Mouse (Mus musculus) left cerebral cortex, adult 9 months (tissue): ENCODE data around the gene Wbp2nl.
A peak's percentile ranks its signal among the peaks of the same experiment; 100 is the strongest.
"Not testable (repeated sequence)": the region's sequence is repeated elsewhere in the genome, so short reads cannot be mapped to it uniquely, and the experiment has no call there.

Experiments used
- DNase-seq, 2 experiments: peaks; one replicate each; pipeline ENCODE4 v3.0.0; 2022; ENCODE audit warnings: low spot score in 2 of 2

The Wbp2nl gene

DNA sequence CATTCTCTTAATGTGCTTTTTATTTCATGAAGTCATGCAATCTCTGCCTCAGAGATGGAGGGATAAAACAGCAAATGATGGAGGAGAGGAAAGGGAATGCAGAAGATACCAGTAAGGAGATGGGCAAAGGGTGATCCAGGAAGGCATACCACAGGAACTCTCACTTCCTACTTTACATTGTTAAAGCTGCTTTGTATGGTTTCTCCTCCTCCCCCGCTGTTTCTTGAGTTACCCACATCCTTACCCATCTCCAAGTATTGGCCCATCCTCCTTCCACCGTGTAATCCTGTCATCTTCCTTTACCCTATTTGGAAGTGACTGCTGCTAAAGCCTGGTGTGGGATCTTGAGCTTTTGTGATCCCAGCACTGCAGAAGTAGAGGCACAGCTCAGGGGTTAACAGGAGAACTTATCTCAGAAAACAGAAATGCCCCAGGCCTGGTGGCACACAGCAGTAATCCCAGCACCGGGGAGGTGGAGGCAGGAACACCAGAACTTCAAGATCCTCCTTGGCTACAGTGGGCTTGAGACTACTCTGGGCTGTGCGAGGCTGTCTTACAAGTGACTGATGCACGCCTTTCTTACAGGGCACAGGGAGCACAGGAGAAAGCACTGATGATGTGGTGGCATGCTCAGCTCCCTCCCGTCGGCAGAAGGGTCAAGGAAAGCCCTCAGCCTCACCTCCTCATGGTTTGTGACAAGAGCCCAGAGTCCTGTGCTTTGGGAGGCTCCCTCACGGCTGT is 49.7 kb downstream of the Wbp2nl start:
- DNase-seq: no peak

DNA sequence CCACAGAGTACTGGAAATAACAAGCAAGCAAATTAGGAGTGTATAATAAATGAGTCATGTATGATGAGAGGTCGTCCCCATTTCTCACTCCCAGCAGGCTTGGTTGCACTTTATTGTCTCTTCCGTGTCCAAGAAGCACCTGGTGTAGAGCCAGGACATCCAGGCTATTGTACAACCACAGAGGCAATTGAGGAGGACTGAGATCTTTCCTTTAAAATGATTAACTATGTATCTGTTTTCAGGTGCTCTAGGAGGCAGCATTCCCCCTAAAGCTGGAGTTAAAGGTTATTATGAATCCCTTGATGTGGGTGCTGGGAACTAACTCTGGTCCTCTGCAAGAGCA is 50.2 kb downstream of the Wbp2nl start:
- no peak for DNase-seq

DNA sequence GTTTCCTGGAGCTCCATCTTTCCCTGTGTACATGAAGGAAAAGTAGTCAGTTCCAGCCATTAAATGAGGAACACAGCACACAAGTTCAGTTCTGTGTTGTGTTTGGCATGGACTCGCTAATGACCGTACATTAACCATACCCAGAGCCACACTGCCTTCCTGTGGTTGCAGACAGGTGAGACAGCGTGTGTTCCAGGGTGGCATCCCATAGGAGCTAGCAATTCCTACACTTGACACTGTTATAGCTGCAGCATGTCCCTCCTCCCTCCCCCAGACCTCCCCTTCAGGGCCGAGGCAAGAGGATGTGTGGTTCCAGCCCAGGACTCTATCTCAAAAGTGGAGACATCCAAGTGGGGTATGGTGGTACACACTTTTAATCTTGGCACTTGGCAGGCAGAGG is 51.6 kb downstream of the Wbp2nl start:
- DNase-seq: no peak

DNA sequence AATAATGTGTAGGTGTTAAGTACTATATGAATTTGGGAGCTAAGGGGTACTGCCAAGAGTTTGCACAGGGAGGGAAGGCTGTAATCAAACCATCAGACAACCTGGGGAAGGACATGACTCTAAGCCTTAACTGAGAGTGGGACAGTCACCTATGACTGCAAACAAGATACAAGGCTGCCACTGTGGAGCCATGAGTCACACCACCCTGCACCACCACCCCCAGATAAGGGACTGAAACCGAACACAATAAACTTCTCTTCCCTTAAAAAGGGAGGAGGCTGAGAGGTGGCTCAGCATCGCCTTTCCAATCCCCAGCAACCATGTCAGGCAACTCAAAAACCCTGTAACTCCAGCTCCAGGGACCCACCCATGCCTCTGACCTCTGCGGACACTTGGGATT is 52.7 kb downstream of the Wbp2nl start:
- DNase-seq: no peak

- DNase-seq: no peak
Measured at GRCm38 (mm10) chr15:82353078-82353744, 54.5 kb downstream of the Wbp2nl start.

- DNase-seq: no peak
Measured at GRCm38 (mm10) chr15:82353745-82354113, 55.0 kb downstream of the Wbp2nl start.

GRCm38 (mm10) chr15:82354126-82354945 is 55.6 kb downstream of the Wbp2nl start, which contains the start of gene Ndufa6:
Gene Ndufa6 (minus strand): TSS chr15:82354322.
- DNase-seq: peak; percentile 94 to 97

DNA sequence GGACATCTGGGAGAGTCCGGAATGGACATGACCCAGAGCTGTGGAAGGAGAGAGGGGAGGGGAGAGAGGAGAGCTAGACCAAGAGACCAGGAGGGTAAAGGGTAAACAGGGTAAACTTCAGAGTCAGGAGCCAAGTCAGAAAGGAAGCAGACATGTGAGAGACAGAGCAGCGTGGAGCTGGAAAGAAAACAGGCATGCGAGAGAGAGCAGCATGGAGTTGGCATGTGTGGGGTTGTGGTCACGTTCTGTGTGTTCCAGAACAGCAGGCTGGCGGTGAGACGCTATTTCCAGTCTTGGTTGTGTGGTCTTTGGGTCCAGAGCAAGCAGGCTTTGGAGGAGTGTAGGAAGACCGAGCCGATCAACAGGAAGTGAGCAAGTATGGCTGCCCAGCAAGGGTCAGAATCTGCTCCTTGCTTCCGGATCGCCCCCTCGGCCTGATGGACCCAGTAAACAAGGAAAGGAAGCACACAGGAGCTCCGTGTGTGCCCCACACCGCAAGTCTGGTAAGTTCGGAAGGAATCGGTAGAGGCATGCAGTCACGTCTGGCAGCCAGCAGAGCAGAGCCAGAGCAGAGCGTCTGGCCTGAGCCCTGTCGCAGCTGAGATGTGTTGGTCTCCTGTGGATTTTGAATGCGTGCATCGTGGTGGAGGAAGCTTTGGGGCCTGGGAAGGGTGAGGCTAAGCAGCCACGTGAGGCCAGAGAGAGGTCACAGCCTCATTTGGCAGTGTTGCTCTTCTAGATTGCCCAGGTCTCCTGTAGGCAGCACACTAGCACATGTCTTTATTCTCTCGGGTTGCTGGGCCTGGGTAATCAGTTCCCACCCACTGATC is 59.9 kb downstream of the Wbp2nl start:
- no peak for DNase-seq

GRCm38 (mm10) chr15:82361459-82362018 is 62.8 kb downstream of the Wbp2nl start:
- no peak for DNase-seq

DNA sequence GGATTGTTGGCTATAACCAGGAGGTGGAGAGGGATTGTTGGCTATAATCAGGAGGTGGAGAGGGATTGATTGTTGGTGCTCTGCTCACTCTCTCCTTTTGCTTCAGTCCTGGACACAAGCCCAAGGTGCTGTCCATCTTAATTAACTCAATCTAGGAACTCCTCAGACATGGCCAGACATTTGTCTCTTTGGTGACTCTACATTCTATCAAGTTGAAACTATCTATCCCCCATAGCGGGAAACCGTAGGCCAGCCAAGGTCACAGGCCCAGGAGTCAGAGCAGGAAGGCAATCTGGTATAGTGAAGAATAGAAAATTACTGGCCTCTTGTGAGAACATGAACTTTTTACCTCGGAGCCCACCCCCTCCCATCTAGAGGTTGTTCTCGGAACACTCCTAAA is 63.5 kb downstream of the Wbp2nl start:
- DNase-seq: no peak

DNA sequence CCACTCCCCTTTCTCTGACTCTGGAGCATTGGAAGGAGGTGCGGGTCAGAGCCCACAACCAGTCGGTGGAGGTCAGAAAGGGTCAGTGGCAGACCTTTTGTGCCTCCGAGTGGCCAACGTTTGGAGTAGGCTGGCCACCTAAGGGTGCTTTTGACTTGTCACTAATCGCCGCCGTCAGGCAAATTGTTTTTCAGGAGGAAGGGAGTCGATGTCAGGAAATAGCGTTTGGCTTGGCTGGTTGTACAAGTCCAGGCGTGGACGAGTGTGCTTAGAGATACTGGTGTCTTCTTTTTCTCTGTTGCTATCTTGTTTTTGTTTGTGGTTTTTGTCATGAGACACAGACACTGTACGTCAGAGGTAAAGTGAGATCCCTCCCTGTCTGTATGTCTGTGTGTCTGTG is 65.0 kb downstream of the Wbp2nl start:
- DNase-seq: not testable (repeated sequence)
